Mouse (Mus musculus) ES-Bruce4 (cell line): ENCODE results near the gene Zswim1.

Source experiments
- CTCF ChIP-seq: IDR thresholded peaks from one replicate; pipeline ENCODE4 v1.8.1; 2011; ENCODE audit warnings: low read depth, low read length
- POLR2A ChIP-seq: IDR thresholded peaks from one replicate; pipeline ENCODE4 v1.8.1; 2011; ENCODE audit warnings: low read length; ENCODE audit not compliant: insufficient read depth

- TF ChIP-seq CTCF (no peak), POLR2A (no peak)
Measured at GRCm38 (mm10) chr2:164776801-164777200, 45.7 kb upstream of the Zswim1 start.
